Mouse (Mus musculus) limb, embryonic 14.5 days (tissue): ENCODE results near the gene Gm7029. TPM values are rescaled to one million over a fixed set of nuclear protein-coding genes. Genes with fewer than 3 reads are reported as not detected.

Source experiments
- ATAC-seq: fragments of 200-750 bp; cut with Nextera tagmentation; 2 replicates; pipeline ENCODE4 v1.8.0; 2017; ENCODE audit warnings: low read depth, moderate number of reproducible peaks, moderate TSS enrichment; ENCODE audit not compliant: low FRiP score
- DNase-seq: peaks from one replicate; pipeline ENCODE4 v3.0.0-alpha.2; 2015; ENCODE audit warnings: low spot score
- H3K27ac ChIP-seq: fragments of 300-500 bp; sonication (generic); replicated peaks from 2 replicates; pipeline ENCODE4 v1.5.1; 2014; ENCODE audit warnings: low read depth, mild to moderate bottlenecking, low read length, moderate library complexity, mixed read lengths
- H3K27me3 ChIP-seq: fragments of 300-500 bp; sonication (generic); 2 replicates; pipeline ENCODE4 v1.6.1; 2014; ENCODE audit warnings: low read length, mixed read lengths; ENCODE audit not compliant: control insufficient read depth, insufficient read depth
- H3K36me3 ChIP-seq: fragments of 300-500 bp; sonication (generic); 2 replicates; pipeline ENCODE4 v1.6.1; 2014; ENCODE audit warnings: mild to moderate bottlenecking, low read length, moderate library complexity, mixed read lengths; ENCODE audit not compliant: control insufficient read depth, insufficient read depth
- H3K4me1 ChIP-seq: fragments of 300-500 bp; sonication (generic); 2 replicates; pipeline ENCODE4 v1.6.1; 2014; ENCODE audit warnings: antibody characterized with exemption, low read length, mixed read lengths; ENCODE audit not compliant: control insufficient read depth, insufficient read depth
- H3K4me2 ChIP-seq: fragments of 300-500 bp; sonication (generic); replicated peaks from 2 replicates; pipeline ENCODE4 v1.6.1; 2014; ENCODE audit warnings: low read depth, mild to moderate bottlenecking, low read length, moderate library complexity; ENCODE audit not compliant: severe bottlenecking
- H3K4me3 ChIP-seq: fragments of 300-500 bp; sonication (generic); replicated peaks from 2 replicates; pipeline ENCODE4 v1.5.1; 2014; ENCODE audit warnings: low read length
- H3K9ac ChIP-seq: fragments of 300-500 bp; sonication (generic); 2 replicates; pipeline ENCODE4 v1.6.1; 2014; ENCODE audit warnings: mild to moderate bottlenecking, low read depth, low read length, moderate library complexity; ENCODE audit not compliant: severe bottlenecking
- H3K9me3 ChIP-seq: fragments of 300-500 bp; sonication (generic); 2 replicates; pipeline ENCODE4 v1.6.1; 2016; ENCODE audit warnings: low read length; ENCODE audit not compliant: control insufficient read depth
- POLR2A ChIP-seq: fragments of 200-500 bp; IDR thresholded peaks from 2 replicates; pipeline ENCODE4 v1.8.0; 2012; ENCODE audit warnings: inconsistent platforms, mild to moderate bottlenecking, moderate library complexity, borderline replicate concordance; ENCODE audit not compliant: insufficient read depth, insufficient read length; ENCODE audit errors: extremely low read depth
- WGBS: fragments of 180-500 bp; shearing (Covaris S2); extraction: QIAGEN DNeasy Blood & Tissue Kit; methylation state at CpG from one replicate; pipeline ENCODE4 v1.1.7; 2014; 5-methylcytosine and 5-hydroxymethylcytosine counted together
- microRNA-seq: library from miRNA; unstranded; fragments of <30 nt; microRNA quantifications from one replicate; pipeline ENCODE4, GENCODE M21; 2016
- polyA plus RNA-seq, 2 experiments: library from polyadenylated mRNA; depleted of rRNA in 1 of 2; stranded (reverse) in 1 of 2; unstranded in 1 of 2; fragments of >200 nt; fragmentation: Nextera tagmentation in 1 of 2; extraction: Ambion mirVana in 1 of 2; gene quantifications; 2 replicates each; pipeline versions ENCODE4 v1.2.1 to v1.2.3; 2012 to 2014

Gene Gm7029
- polyA plus RNA-seq, 2 experiments, result not detected

- no peak for TF ChIP-seq POLR2A
- Histone ChIP-seq H3K27ac (no peak overlapping the region), H3K4me2 (peak overlapping the region; percentile 99), H3K27me3 (no peaks in the 10 kb centered on the region), H3K9me3 (no peaks in the 10 kb centered on the region), H3K36me3 (peaks cover 25% of the 10 kb centered on the region), H3K4me3 (peak overlapping the region; percentile 67), H3K9ac (peak overlapping the region; percentile 66; the same call in 1 of the 2 replicates), H3K4me1 (peaks cover 18% of the 10 kb centered on the region)
- WGBS, result 60% methylated on average over 37 of the region's 37 CpGs
- ATAC-seq (no peak), DNase-seq (no peak)
Measured at GRCm38 (mm10) chr17:33918293-33919203, 44.9 kb downstream of the Gm7029 start.

- under 1% methylated on average over 52 of the region's 52 CpGs for WGBS
- no peaks in the 10 kb centered on the region for H3K9me3 ChIP-seq
- ATAC-seq (no peak), DNase-seq (no peak)
- peak overlapping the region; percentile 99 for H3K4me2 ChIP-seq
- H3K4me1 ChIP-seq, result peaks cover 18% of the 10 kb centered on the region
- peak overlapping the region; percentile 33 for H3K27ac ChIP-seq
- H3K27me3 ChIP-seq, result no peaks in the 10 kb centered on the region
- H3K36me3 ChIP-seq, result peaks cover 14% of the 10 kb centered on the region; the same call in 1 of the 2 replicates
- TF ChIP-seq POLR2A, result no peak
- H3K4me3 ChIP-seq, result peak overlapping the region; percentile 67
- H3K9ac ChIP-seq, result peak overlapping the region; percentile 66
Measured at GRCm38 (mm10) chr17:33919351-33920281, 46.0 kb downstream of the Gm7029 start.

- DNase-seq (peak; percentile 77), ATAC-seq (peak; percentile 30)
- H3K36me3 ChIP-seq, result peaks cover 8% of the 10 kb centered on the region; the same call in 1 of the 2 replicates
- peak overlapping the region; percentile 33; the same call in 1 of the 2 replicates for H3K27ac ChIP-seq
- TF ChIP-seq POLR2A, result no peak
- peak overlapping the region; percentile 99 for H3K4me2 ChIP-seq
- H3K4me1 ChIP-seq, result peaks cover 10% of the 10 kb centered on the region
- H3K9me3 ChIP-seq, result no peaks in the 10 kb centered on the region
- H3K27me3 ChIP-seq, result no peaks in the 10 kb centered on the region
- peak overlapping the region; percentile 67 for H3K4me3 ChIP-seq
- H3K9ac ChIP-seq, result peak overlapping the region; percentile 66
- whole genome bisulfite sequencing, result under 1% methylated on average over 36 of the region's 36 CpGs
Measured at GRCm38 (mm10) chr17:33920282-33921097, 46.9 kb downstream of the Gm7029 start.

GRCm38 (mm10) chr17:33921361-33921760 lies 47.7 kb downstream of the Gm7029 start:
- Histone ChIP-seq H3K4me2 (no peak overlapping the region), H3K27ac (no peak overlapping the region), H3K4me1 (peaks cover 10% of the 10 kb centered on the region), H3K9me3 (no peaks in the 10 kb centered on the region), H3K9ac (no peak overlapping the region), H3K27me3 (no peaks in the 10 kb centered on the region), H3K36me3 (peaks cover 13% of the 10 kb centered on the region), H3K4me3 (no peak overlapping the region)
- 89% methylated on average over 7 of the region's 7 CpGs for WGBS
- TF ChIP-seq POLR2A, result no peak
- ATAC-seq (no peak), DNase-seq (no peak)

Small RNAs within 50 kb of the gene (microRNA-seq; reads per million reads assigned to microRNA genes)
- not detected for gene Gm27740

Other genes with a start within 250 kb of the Gm7029 start
- gene Zfp414, start 244.7 kb upstream of the Gm7029 start, polyA plus RNA-seq (2012; rRNA removed), result 108 and 159 TPM in 2 replicates
- gene Zfp414, start 244.7 kb upstream of the Gm7029 start, polyA plus RNA-seq (2014; fragmentation: Nextera tagmentation; extraction: Ambion mirVana), result 67.2 and 67.6 TPM in 2 replicates
- gene Pram1, start 235.8 kb upstream of the Gm7029 start, polyA plus RNA-seq (2012; rRNA removed), result 1.4 and 1.8 TPM in 2 replicates
- 0.51 and 0.69 TPM in 2 replicates for gene Pram1, start 235.8 kb upstream of the Gm7029 start, polyA plus RNA-seq (2014; fragmentation: Nextera tagmentation; extraction: Ambion mirVana)
- gene Hnrnpm, start 187.0 kb upstream of the Gm7029 start, polyA plus RNA-seq (2012; rRNA removed), result 260 and 317 TPM in 2 replicates
- gene Hnrnpm, start 187.0 kb upstream of the Gm7029 start, polyA plus RNA-seq (2014; fragmentation: Nextera tagmentation; extraction: Ambion mirVana), result 287 and 310 TPM in 2 replicates
- 42.7 and 56.3 TPM in 2 replicates for gene March2, start 155.2 kb upstream of the Gm7029 start, polyA plus RNA-seq (2012; rRNA removed)
- gene March2, start 155.2 kb upstream of the Gm7029 start, polyA plus RNA-seq (2014; fragmentation: Nextera tagmentation; extraction: Ambion mirVana), result 56.2 and 58.1 TPM in 2 replicates
- gene Rab11b, start 113.3 kb upstream of the Gm7029 start, polyA plus RNA-seq (2012; rRNA removed), result 312 and 394 TPM in 2 replicates
- 192 and 221 TPM in 2 replicates for gene Rab11b, start 113.3 kb upstream of the Gm7029 start, polyA plus RNA-seq (2014; fragmentation: Nextera tagmentation; extraction: Ambion mirVana)
- 29.7 and 32.6 TPM in 2 replicates for gene Angptl4, start 92.0 kb upstream of the Gm7029 start, polyA plus RNA-seq (2012; rRNA removed)
- gene Angptl4, start 92.0 kb upstream of the Gm7029 start, polyA plus RNA-seq (2014; fragmentation: Nextera tagmentation; extraction: Ambion mirVana), result 44.2 and 61.1 TPM in 2 replicates
- gene Kank3, start 63.3 kb upstream of the Gm7029 start, polyA plus RNA-seq (2012; rRNA removed), result 45.3 and 52.3 TPM in 2 replicates
- gene Kank3, start 63.3 kb upstream of the Gm7029 start, polyA plus RNA-seq (2014; fragmentation: Nextera tagmentation; extraction: Ambion mirVana), result 31.1 and 32.1 TPM in 2 replicates
- gene Rps28, start 49.3 kb upstream of the Gm7029 start, polyA plus RNA-seq (2012; rRNA removed), result 1,470 and 1,488 TPM in 2 replicates
- 1,253 and 1,319 TPM in 2 replicates for gene Rps28, start 49.3 kb upstream of the Gm7029 start, polyA plus RNA-seq (2014; fragmentation: Nextera tagmentation; extraction: Ambion mirVana)
- 302 and 363 TPM in 2 replicates for gene Ndufa7, start 49.3 kb upstream of the Gm7029 start, polyA plus RNA-seq (2012; rRNA removed)
- 505 and 530 TPM in 2 replicates for gene Ndufa7, start 49.3 kb upstream of the Gm7029 start, polyA plus RNA-seq (2014; fragmentation: Nextera tagmentation; extraction: Ambion mirVana)
- 42.9 and 45.9 TPM in 2 replicates for gene Cd320, start 30.7 kb upstream of the Gm7029 start, polyA plus RNA-seq (2012; rRNA removed)
- 57.9 and 59.4 TPM in 2 replicates for gene Cd320, start 30.7 kb upstream of the Gm7029 start, polyA plus RNA-seq (2014; fragmentation: Nextera tagmentation; extraction: Ambion mirVana)
- gene Kifc1, start 16.8 kb downstream of the Gm7029 start, polyA plus RNA-seq (2012; rRNA removed), result 58.8 and 60.6 TPM in 2 replicates
- gene Kifc1, start 16.8 kb downstream of the Gm7029 start, polyA plus RNA-seq (2014; fragmentation: Nextera tagmentation; extraction: Ambion mirVana), result 6.2 and 6.7 TPM in 2 replicates
- 0.34 and 0.49 TPM in 2 replicates for gene Platr17, start 31.3 kb downstream of the Gm7029 start, polyA plus RNA-seq (2012; rRNA removed)
- gene Platr17, start 31.3 kb downstream of the Gm7029 start, polyA plus RNA-seq (2014; fragmentation: Nextera tagmentation; extraction: Ambion mirVana), result 0.32 and 0.40 TPM in 2 replicates
- gene Daxx, start 35.6 kb downstream of the Gm7029 start, polyA plus RNA-seq (2012; rRNA removed), result 46.1 and 53.6 TPM in 2 replicates
- gene Daxx, start 35.6 kb downstream of the Gm7029 start, polyA plus RNA-seq (2014; fragmentation: Nextera tagmentation; extraction: Ambion mirVana), result 40.5 and 44.1 TPM in 2 replicates
- gene Tapbp, start 42.1 kb downstream of the Gm7029 start, polyA plus RNA-seq (2012; rRNA removed), result 18.7 and 23.8 TPM in 2 replicates
- gene Tapbp, start 42.1 kb downstream of the Gm7029 start, polyA plus RNA-seq (2014; fragmentation: Nextera tagmentation; extraction: Ambion mirVana), result 28.9 and 30.5 TPM in 2 replicates
- 27.9 and 34.0 TPM in 2 replicates for gene Zbtb22, start 42.1 kb downstream of the Gm7029 start, polyA plus RNA-seq (2012; rRNA removed)
- gene Zbtb22, start 42.1 kb downstream of the Gm7029 start, polyA plus RNA-seq (2014; fragmentation: Nextera tagmentation; extraction: Ambion mirVana), result 10.1 and 10.8 TPM in 2 replicates
- 193 and 265 TPM in 2 replicates for gene Rgl2, start 55.7 kb downstream of the Gm7029 start, polyA plus RNA-seq (2012; rRNA removed)
- 48.7 and 51.8 TPM in 2 replicates for gene Rgl2, start 55.7 kb downstream of the Gm7029 start, polyA plus RNA-seq (2014; fragmentation: Nextera tagmentation; extraction: Ambion mirVana)
- gene Pfdn6, start 66.5 kb downstream of the Gm7029 start, polyA plus RNA-seq (2012; rRNA removed), result 53.6 and 104 TPM in 2 replicates
- gene Pfdn6, start 66.5 kb downstream of the Gm7029 start, polyA plus RNA-seq (2014; fragmentation: Nextera tagmentation; extraction: Ambion mirVana), result 135 and 142 TPM in 2 replicates
- 30.5 and 30.9 TPM in 2 replicates for gene Wdr46, start 66.8 kb downstream of the Gm7029 start, polyA plus RNA-seq (2012; rRNA removed)
- 21.6 and 25.0 TPM in 2 replicates for gene Wdr46, start 66.8 kb downstream of the Gm7029 start, polyA plus RNA-seq (2014; fragmentation: Nextera tagmentation; extraction: Ambion mirVana)
- gene B3galt4, start 77.7 kb downstream of the Gm7029 start, polyA plus RNA-seq (2012; rRNA removed), result 7.7 and 9.3 TPM in 2 replicates
- 4.0 and 6.6 TPM in 2 replicates for gene B3galt4, start 77.7 kb downstream of the Gm7029 start, polyA plus RNA-seq (2014; fragmentation: Nextera tagmentation; extraction: Ambion mirVana)
- gene Vps52, start 82.0 kb downstream of the Gm7029 start, polyA plus RNA-seq (2012; rRNA removed), result 48.8 and 62.7 TPM in 2 replicates
- gene Vps52, start 82.0 kb downstream of the Gm7029 start, polyA plus RNA-seq (2014; fragmentation: Nextera tagmentation; extraction: Ambion mirVana), result 38.6 and 43.4 TPM in 2 replicates
- 1,284 and 1,402 TPM in 2 replicates for gene Rps18, start 82.2 kb downstream of the Gm7029 start, polyA plus RNA-seq (2012; rRNA removed)
- gene Rps18, start 82.2 kb downstream of the Gm7029 start, polyA plus RNA-seq (2014; fragmentation: Nextera tagmentation; extraction: Ambion mirVana), result 2,129 and 2,245 TPM in 2 replicates
- 27.0 and 31.5 TPM in 2 replicates for gene H2-K1, start 126.5 kb downstream of the Gm7029 start, polyA plus RNA-seq (2012; rRNA removed)
- 17.7 and 25.5 TPM in 2 replicates for gene H2-K1, start 126.5 kb downstream of the Gm7029 start, polyA plus RNA-seq (2014; fragmentation: Nextera tagmentation; extraction: Ambion mirVana)
- gene Ring1, start 150.8 kb downstream of the Gm7029 start, polyA plus RNA-seq (2012; rRNA removed), result 54.0 and 81.7 TPM in 2 replicates
- gene Ring1, start 150.8 kb downstream of the Gm7029 start, polyA plus RNA-seq (2014; fragmentation: Nextera tagmentation; extraction: Ambion mirVana), result 7.0 and 8.4 TPM in 2 replicates
- gene H2-Ke6, start 154.2 kb downstream of the Gm7029 start, polyA plus RNA-seq (2012; rRNA removed), result 104 and 109 TPM in 2 replicates
- gene H2-Ke6, start 154.2 kb downstream of the Gm7029 start, polyA plus RNA-seq (2014; fragmentation: Nextera tagmentation; extraction: Ambion mirVana), result 46.4 and 48.1 TPM in 2 replicates
- 197 and 283 TPM in 2 replicates for gene Slc39a7, start 157.8 kb downstream of the Gm7029 start, polyA plus RNA-seq (2012; rRNA removed)
- 132 and 133 TPM in 2 replicates for gene Slc39a7, start 157.8 kb downstream of the Gm7029 start, polyA plus RNA-seq (2014; fragmentation: Nextera tagmentation; extraction: Ambion mirVana)
- gene Rxrb, start 158.0 kb downstream of the Gm7029 start, polyA plus RNA-seq (2012; rRNA removed), result 83.2 and 98.9 TPM in 2 replicates
- 29.2 and 33.6 TPM in 2 replicates for gene Rxrb, start 158.0 kb downstream of the Gm7029 start, polyA plus RNA-seq (2014; fragmentation: Nextera tagmentation; extraction: Ambion mirVana)
- 201 and 242 TPM in 2 replicates for gene Col11a2, start 165.6 kb downstream of the Gm7029 start, polyA plus RNA-seq (2012; rRNA removed)
- 71.6 and 72.1 TPM in 2 replicates for gene Col11a2, start 165.6 kb downstream of the Gm7029 start, polyA plus RNA-seq (2014; fragmentation: Nextera tagmentation; extraction: Ambion mirVana)
- gene H2-Oa, start 218.5 kb downstream of the Gm7029 start, polyA plus RNA-seq (2012; rRNA removed), result 1.0 and 1.7 TPM in 2 replicates
- gene H2-Oa, start 218.5 kb downstream of the Gm7029 start, polyA plus RNA-seq (2014; fragmentation: Nextera tagmentation; extraction: Ambion mirVana), result 0.70 and 0.85 TPM in 2 replicates
- 13.1 and 20.2 TPM in 2 replicates for gene H2-DMa, start 245.7 kb downstream of the Gm7029 start, polyA plus RNA-seq (2012; rRNA removed)
- 16.8 and 19.0 TPM in 2 replicates for gene H2-DMa, start 245.7 kb downstream of the Gm7029 start, polyA plus RNA-seq (2014; fragmentation: Nextera tagmentation; extraction: Ambion mirVana)
- gene Brd2, start 248.8 kb downstream of the Gm7029 start, polyA plus RNA-seq (2012; rRNA removed), result 197 and 217 TPM in 2 replicates
- 121 and 141 TPM in 2 replicates for gene Brd2, start 248.8 kb downstream of the Gm7029 start, polyA plus RNA-seq (2014; fragmentation: Nextera tagmentation; extraction: Ambion mirVana)